Mouse (Mus musculus) embryonic facial prominence, embryonic 10.5 days (tissue): ENCODE measurements around the gene Large1. TPM values are rescaled to one million over a fixed set of nuclear protein-coding genes. Genes with fewer than 3 reads are reported as not detected.
A peak's percentile ranks its signal among the peaks of the same experiment; 100 is the strongest.
"Not testable (repeated sequence)": the region's sequence is repeated elsewhere in the genome, so short reads cannot be mapped to it uniquely, and the experiment has no call there.

Experiments
- DNase-seq: peaks from one replicate; pipeline ENCODE4 v3.0.0-alpha.2; 2017; ENCODE audit warnings: low spot score
- H3K27ac ChIP-seq: fragments of 300-500 bp; sonication (generic); replicated peaks from 2 replicates; pipeline ENCODE4 v1.5.1; 2016; ENCODE audit warnings: mild to moderate bottlenecking
- H3K27me3 ChIP-seq: fragments of 300-500 bp; sonication (generic); replicated peaks from 2 replicates; pipeline ENCODE4 v1.6.1; 2016; ENCODE audit warnings: low read depth, mild to moderate bottlenecking; ENCODE audit not compliant: poor library complexity, severe bottlenecking
- H3K36me3 ChIP-seq: fragments of 300-500 bp; sonication (generic); replicated peaks from 2 replicates; pipeline ENCODE4 v1.6.1; 2016; ENCODE audit warnings: mild to moderate bottlenecking, moderate library complexity
- H3K4me1 ChIP-seq: fragments of 300-500 bp; sonication (generic); 2 replicates; pipeline ENCODE4 v1.6.1; 2016
- H3K4me3 ChIP-seq: fragments of 300-500 bp; sonication (generic); 2 replicates; pipeline ENCODE4 v1.5.1; 2016; ENCODE audit warnings: mild to moderate bottlenecking, moderate library complexity
- H3K9me3 ChIP-seq: fragments of 300-500 bp; sonication (generic); 2 replicates; pipeline ENCODE4 v1.6.1; 2016; ENCODE audit warnings: mild to moderate bottlenecking
- WGBS: fragments of 180-500 bp; shearing (Covaris S2); methylation state at CpG from one replicate; pipeline ENCODE4 v1.1.7; 2016; 5-methylcytosine and 5-hydroxymethylcytosine counted together
- polyA plus RNA-seq: library from polyadenylated mRNA; unstranded; fragments of >200 nt; fragmentation: Nextera tagmentation; extraction: Ambion mirVana; gene quantifications from 2 replicates; pipeline ENCODE4 v1.2.1, GENCODE M21; 2016

Large1 gene
- polyA plus RNA-seq, 1 experiment from 2014 or later, result 5.4 TPM

DNA sequence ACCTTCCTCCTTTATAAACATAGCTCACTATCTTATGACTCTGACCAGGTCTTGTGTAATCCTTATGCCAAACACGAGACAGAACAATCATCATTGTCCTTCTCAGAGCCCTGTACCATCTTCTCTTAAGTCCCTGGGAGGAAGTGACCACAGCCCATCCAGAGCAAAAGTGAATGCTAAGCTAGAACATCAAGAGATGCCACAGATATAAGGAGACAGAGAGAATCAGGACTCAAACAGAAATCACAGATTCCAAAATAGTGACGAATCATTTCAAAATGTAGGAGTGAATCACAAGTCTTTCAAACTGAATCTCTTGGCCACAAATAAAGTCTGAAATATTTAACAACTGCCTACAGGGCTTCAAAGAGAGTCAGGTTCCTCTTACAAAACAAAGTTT, 63.5 kb downstream of the Large1 start:
- WGBS, result 85% methylated on average over 2 of the region's 2 CpGs

DNA sequence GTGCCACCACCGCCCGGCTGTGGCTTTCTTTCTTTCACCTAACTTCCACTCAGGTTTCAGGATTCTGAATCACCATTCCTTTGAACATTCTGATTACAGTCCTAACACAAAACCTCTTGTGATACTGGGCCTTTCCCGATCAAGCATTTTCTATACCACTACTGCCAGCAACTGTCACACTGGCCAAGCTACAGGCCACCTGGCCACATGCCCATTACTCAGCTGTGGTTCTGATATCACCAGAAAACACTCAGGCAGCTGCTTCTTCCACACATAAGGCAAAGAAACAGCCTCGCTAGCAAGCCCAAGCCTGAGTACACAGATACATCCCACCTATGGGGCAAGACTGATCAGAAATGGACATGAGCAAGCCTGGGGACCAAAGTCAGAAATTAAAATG, 71.3 kb downstream of the Large1 start:
- 94% methylated on average over 4 of the region's 4 CpGs for WGBS
- Histone ChIP-seq H3K9me3 (no peaks in the 10 kb centered on the region), H3K27me3 (no peaks in the 10 kb centered on the region), H3K36me3 (no peaks in the 10 kb centered on the region), H3K4me3 (no peak overlapping the region), H3K27ac (no peak overlapping the region), H3K4me1 (no peaks in the 10 kb centered on the region)
- DNase-seq, result no peak

More for the DNA sequence above, 63.5 kb downstream of the Large1 start:
- Histone ChIP-seq H3K27me3 (no peaks in the 10 kb centered on the region), H3K4me1 (no peaks in the 10 kb centered on the region), H3K27ac (no peak overlapping the region), H3K4me3 (no peak overlapping the region), H3K9me3 (no peaks in the 10 kb centered on the region), H3K36me3 (no peaks in the 10 kb centered on the region)
- DNase-seq, result no peak

DNA sequence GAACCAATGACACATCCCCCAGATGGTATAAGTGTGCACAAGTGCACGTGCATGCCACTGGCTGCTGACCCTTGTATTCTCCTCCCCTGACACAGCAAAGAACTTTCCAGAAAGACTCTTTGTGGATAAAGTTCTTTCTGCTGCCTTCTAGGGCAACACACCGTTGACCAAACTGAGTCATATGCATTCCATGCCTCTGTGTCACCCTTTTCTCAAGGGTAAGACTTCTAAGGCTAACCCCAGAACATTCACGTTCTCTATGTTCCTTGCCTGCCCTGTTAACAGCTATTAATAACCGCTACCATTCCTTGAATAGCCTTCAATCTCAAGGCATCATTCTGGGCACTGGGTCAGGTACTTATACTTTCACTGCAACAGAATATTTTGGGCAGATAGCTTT, 77.3 kb downstream of the Large1 start:
- H3K9me3 ChIP-seq, result no peaks in the 10 kb centered on the region
- 92% methylated on average over 4 of the region's 4 CpGs for WGBS
- DNase-seq, result no peak
- no peaks in the 10 kb centered on the region for H3K36me3 ChIP-seq
- no peaks in the 10 kb centered on the region for H3K27me3 ChIP-seq
- H3K27ac ChIP-seq, result no peak overlapping the region
- H3K4me1 ChIP-seq, result no peaks in the 10 kb centered on the region
- H3K4me3 ChIP-seq, result no peak overlapping the region

DNA sequence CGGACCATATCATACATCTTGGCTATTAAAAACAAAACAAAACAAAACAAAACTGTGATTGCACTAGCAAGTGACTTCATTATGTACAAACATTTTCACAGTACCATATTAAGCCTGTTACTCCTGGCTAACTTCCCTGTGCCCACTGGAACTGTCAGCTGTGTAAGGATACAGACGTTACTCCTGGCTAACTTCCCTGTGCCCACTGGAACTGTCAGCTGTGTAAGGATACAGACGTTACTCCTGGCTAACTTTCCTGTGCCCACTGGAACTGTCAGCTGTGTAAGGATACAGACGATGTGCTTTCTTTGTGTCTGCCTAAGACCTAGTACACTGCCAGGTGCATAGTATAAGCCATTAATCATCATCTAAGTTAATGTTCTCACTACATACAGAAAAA, 77.9 kb downstream of the Large1 start:
- not testable (repeated sequence) for DNase-seq, H3K27ac ChIP-seq, H3K4me1 ChIP-seq, H3K4me3 ChIP-seq, H3K27me3 ChIP-seq, H3K9me3 ChIP-seq, H3K36me3 ChIP-seq
- 89% methylated on average over 4 of the region's 4 CpGs for whole genome bisulfite sequencing

DNA sequence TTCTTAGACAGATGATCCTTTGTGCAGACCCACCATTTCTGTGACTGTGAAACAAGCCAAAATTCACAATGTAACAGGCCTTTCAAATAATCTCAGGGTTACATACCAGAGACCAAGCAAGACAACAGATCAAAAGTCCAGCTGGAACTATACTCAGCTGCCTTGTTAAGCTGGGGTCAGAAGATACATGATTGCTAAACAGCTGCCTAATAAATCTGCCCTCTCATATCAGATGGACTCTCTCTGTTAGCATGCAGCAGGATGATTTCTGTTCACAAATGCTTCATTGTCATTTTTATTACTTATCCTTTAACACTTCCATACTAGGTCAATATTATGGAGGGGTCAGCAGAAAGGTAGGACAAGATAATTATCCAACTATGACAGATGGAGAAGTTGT, 80.2 kb downstream of the Large1 start:
- no peaks in the 10 kb centered on the region for H3K36me3 ChIP-seq
- H3K27me3 ChIP-seq, result no peaks in the 10 kb centered on the region
- H3K27ac ChIP-seq, result no peak overlapping the region
- no peaks in the 10 kb centered on the region for H3K9me3 ChIP-seq
- DNase-seq, result no peak
- no peaks in the 10 kb centered on the region for H3K4me1 ChIP-seq
- no peak overlapping the region for H3K4me3 ChIP-seq

DNA sequence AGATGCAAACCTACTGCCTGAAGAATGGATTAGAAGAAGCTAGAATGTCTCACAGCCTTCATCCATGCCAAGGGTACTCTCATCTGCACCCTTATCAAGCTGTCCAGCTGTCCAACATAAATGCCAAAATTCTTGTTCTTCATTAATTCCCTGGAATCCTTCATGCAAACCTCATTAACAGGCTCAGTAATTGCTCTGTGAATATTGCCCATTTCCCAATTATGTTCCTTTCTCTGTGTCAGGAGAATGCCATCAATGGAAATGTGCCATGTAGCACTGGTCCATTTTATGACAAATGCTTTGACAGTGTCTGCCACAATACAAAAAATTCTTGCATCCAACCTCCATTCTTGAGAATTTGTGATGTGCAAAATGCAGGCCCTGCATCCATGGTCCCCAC, 82.3 kb downstream of the Large1 start:
- Histone ChIP-seq H3K36me3 (no peaks in the 10 kb centered on the region), H3K4me1 (no peaks in the 10 kb centered on the region), H3K9me3 (no peaks in the 10 kb centered on the region), H3K27ac (no peak overlapping the region), H3K27me3 (no peaks in the 10 kb centered on the region), H3K4me3 (no peak overlapping the region)
- no peak for DNase-seq

DNA sequence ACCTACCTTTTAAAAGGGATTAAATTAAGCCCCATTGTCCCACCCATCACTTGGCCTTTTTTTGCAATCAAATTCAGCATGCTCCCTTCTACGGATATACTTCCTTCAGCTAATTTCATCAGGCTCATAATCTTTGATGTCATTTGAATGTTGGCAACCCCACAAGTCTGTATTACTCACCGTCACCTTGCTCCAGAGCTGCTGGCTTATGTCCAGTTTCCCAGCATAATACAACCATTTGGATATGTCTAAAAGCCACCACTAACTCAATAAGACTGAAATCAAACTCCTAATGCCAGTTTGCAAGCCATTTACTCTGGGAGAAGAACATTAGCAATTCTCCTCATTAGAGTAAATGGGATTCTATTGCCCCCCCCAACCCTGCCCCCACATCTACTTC, 95.4 kb downstream of the Large1 start:
- Histone ChIP-seq H3K27ac (no peak overlapping the region), H3K9me3 (peaks cover 14% of the 10 kb centered on the region; the same call in 1 of the 2 replicates), H3K27me3 (no peaks in the 10 kb centered on the region), H3K4me1 (no peaks in the 10 kb centered on the region), H3K36me3 (no peaks in the 10 kb centered on the region), H3K4me3 (no peak overlapping the region)
- no peak for DNase-seq
- 94% methylated on average over 2 of the region's 2 CpGs for WGBS

DNA sequence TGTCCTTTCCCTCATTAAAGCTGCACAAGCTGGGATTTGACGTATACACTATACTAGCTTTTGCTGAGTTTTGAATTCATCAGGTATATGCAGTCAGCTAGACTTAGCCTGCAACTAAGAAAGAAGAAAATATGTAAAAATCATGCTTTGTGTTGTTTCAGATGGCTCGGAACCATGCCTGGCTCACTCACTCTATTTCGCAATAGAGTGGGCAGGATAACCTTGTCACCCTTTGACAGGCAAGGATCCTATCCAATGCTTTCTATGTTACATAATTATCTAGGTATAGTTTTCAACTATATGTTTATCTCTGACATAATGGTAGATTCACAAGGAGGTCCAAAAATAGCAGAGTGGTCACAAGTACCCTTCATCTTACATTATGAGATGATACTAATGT, 109.2 kb downstream of the Large1 start:
- no peak for DNase-seq
- Histone ChIP-seq H3K4me1 (no peaks in the 10 kb centered on the region), H3K27me3 (no peaks in the 10 kb centered on the region), H3K4me3 (no peak overlapping the region), H3K9me3 (peaks cover 25% of the 10 kb centered on the region), H3K27ac (no peak overlapping the region), H3K36me3 (0 out of 2 replicates have a peak, but pooled peaks cover 4% of the 10 kb centered on the region)
- 94% methylated on average over 3 of the region's 3 CpGs for WGBS

DNA sequence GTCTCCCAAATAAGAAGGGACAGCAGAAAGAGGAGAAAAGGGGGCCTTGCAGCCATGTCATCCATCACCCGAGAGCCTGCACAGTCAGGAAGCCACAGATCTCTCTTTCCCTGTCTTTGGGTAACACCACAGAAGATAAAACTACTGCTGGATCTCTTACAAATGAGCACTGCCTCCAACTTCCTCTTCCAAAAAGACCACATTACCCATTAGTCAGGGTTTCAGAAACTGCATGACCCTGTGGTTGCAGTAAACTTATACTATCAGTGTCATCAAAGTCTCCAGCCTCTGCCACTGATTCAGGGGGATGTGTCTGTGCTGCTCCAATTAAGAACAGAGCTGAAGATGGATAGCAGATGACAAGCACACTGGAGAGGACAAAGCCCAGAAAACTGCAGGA, 111.3 kb downstream of the Large1 start:
- 87% methylated on average over 1 of the region's 1 CpGs for WGBS
- Histone ChIP-seq H3K36me3 (0 out of 2 replicates have a peak, but pooled peaks cover 4% of the 10 kb centered on the region), H3K27me3 (no peaks in the 10 kb centered on the region), H3K9me3 (peaks cover 25% of the 10 kb centered on the region), H3K27ac (no peak overlapping the region), H3K4me3 (no peak overlapping the region), H3K4me1 (no peaks in the 10 kb centered on the region)
- DNase-seq, result no peak

DNA sequence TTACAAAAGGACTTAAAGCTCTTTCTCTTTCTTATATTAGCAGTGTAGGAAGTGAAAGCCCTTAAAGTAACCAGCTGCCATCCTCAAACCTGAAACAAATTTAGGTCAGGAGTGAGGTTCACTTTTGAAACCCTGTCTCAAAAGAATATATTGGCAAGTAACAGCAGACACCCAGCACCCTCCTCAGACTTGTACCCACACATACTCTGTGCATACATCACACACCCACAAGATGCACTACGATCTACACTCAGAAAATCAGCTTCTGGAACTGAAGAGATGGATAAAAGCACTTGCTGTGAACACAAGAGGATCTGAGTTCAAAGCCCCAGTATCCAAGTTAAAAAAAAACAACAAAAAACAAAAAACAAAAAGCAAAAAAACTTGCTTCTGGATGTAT, 119.1 kb downstream of the Large1 start:
- H3K9me3 ChIP-seq, result no peaks in the 10 kb centered on the region
- H3K4me3 ChIP-seq, result no peak overlapping the region
- DNase-seq, result no peak
- no peaks in the 10 kb centered on the region for H3K27me3 ChIP-seq
- WGBS, result 93% methylated on average over 1 of the region's 1 CpGs
- H3K27ac ChIP-seq, result no peak overlapping the region
- no peaks in the 10 kb centered on the region for H3K4me1 ChIP-seq
- H3K36me3 ChIP-seq, result no peaks in the 10 kb centered on the region

DNA sequence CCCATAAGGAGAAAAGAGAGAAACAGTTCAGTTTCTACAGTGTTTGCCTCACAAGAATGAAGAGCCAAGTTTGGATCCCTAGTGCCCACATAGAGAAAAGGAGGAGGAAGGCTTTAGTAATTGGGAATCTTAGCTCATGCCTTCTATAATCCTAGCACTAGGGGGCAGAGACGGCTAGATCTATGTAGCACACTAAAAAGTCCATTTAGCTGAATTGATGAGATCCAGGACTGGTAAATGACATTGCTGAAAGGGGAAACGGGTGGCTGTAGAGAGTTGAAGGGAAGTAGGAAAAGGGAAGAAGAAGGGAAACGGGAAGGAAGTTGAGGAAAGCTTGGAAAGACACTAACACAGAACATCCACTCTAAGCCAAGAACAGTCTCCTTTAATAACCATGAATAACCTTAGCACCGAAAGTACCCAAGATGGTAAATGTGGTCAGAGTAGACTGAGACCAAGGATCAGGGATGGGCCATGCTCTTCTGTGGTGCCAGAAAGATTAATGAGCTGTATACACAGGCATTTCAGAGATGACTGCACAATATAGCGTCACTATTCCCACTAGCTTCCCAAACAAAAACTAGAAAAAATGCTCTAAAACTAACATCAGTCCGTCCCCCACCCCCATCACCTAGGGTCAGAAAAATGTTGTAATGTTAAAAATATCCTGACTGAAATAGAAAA, 119.8 kb downstream of the Large1 start:
- H3K36me3 ChIP-seq, result no peaks in the 10 kb centered on the region
- H3K27ac ChIP-seq, result no peak overlapping the region
- no peak overlapping the region for H3K4me3 ChIP-seq
- no peaks in the 10 kb centered on the region for H3K9me3 ChIP-seq
- H3K4me1 ChIP-seq, result no peaks in the 10 kb centered on the region
- H3K27me3 ChIP-seq, result no peaks in the 10 kb centered on the region
- WGBS, result 67% methylated on average over 6 of the region's 6 CpGs
- peak; percentile 12 for DNase-seq

DNA sequence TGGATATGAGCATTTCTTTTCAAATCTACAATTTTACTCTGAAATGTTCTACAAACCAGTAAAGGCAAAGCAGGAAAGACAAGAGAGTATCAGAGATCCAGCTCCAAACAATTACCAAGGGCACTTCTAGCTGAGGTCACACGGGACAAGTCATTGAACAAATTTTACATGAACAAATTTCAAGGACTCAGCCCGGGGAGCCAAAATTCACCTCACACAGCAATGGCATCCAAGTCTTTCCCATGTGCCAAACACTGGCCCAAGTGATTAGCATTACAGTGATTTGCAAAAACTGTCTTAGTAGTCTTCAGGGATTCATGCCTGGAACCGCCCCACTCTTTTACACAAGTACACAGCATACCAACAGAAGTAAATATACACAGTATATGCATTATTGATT, 126.5 kb downstream of the Large1 start:
- Histone ChIP-seq H3K27ac (no peak overlapping the region), H3K4me1 (no peaks in the 10 kb centered on the region), H3K9me3 (no peaks in the 10 kb centered on the region), H3K4me3 (no peak overlapping the region), H3K36me3 (no peaks in the 10 kb centered on the region), H3K27me3 (no peaks in the 10 kb centered on the region)
- WGBS, result 92% methylated on average over 3 of the region's 3 CpGs
- no peak for DNase-seq

DNA sequence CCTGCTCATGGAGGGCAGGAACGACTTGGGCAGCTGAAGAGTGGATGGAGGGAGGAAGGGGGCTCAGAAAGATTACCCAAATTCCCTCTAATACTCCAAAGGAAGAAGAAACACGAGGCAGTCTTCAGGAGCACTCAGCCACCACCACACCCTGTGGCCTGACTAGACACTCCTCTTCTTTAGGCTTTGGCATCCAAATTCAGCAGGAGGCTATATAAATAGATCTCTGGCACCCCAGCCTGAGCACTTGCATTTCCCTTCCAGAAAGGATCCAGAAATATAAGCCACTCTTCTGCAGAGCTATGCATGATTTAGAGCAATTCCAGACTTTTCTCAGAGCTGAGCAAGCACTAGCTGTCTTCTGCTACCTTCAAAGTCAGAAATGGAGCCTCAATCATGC, 127.7 kb downstream of the Large1 start:
- Histone ChIP-seq H3K27ac (no peak overlapping the region), H3K27me3 (no peaks in the 10 kb centered on the region), H3K4me1 (no peaks in the 10 kb centered on the region), H3K36me3 (no peaks in the 10 kb centered on the region), H3K4me3 (no peak overlapping the region), H3K9me3 (no peaks in the 10 kb centered on the region)
- no peak for DNase-seq
- WGBS, result 70% methylated on average over 2 of the region's 2 CpGs
